Mouse (Mus musculus) frontal cortex, postnatal 14 days (tissue): ENCODE results near the gene 1700040F15Rik.
"Not testable (repeated sequence)": the region's sequence is repeated elsewhere in the genome, so short reads cannot be mapped to it uniquely, and the experiment has no call there.

Experiments
- DNase-seq, 2 experiments: peaks; one replicate each; pipeline ENCODE4 v3.0.0; 2022; ENCODE audit warnings: low spot score in 2 of 2

1700040F15Rik gene

DNA sequence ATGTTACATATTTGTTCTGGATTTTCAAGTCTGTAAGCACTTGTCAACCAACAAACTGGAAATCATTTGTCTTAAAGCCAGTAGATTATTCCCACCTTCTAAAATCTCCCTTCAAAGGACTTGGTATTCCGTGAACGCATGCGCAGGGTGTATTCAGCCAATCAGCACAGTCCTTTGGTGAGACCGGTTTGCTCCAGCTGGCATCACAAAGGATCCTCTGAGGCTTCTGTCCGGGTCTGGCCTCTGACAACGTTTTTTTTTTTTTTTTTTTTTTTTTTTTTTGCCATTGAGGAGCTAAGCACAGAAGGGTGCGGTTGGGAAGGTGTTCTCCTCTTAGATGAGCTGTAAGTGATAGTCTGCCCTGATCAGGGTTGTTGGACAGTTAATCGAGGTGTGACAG lies at the start of gene 1700040F15Rik:
Gene 1700040F15Rik (plus strand): TSS at position 301 of the 400 bp plus-strand sequence.
- DNase-seq, result not testable (repeated sequence)
